Mouse (Mus musculus): ENCODE measurements around the gene Tgoln1.

DNA sequence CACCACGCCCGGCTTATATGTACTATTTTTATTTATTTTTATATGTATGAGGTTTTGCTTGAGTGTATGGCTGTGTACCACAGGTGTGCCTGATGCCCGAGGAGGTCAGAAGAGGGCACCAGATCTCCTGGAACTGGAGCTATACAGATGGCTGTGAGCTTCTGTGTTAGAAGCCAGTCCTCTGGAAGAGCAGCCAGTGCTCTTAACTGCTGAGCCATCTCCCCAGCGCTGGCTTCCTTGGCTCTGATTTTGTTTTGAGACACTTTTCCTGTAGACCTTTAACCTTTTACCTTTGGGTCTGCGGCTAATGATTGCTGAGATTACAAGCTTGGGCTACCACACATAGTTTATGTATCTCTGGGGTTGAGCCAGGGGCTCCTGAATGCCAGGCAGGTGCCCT is 49.3 kb downstream of the Tgoln1 start:
- TF ChIP-seq CTCF (IDR thresholded peaks at IDR 0.05; ENCODE audit: control insufficient read depth, insufficient read depth, insufficient read length) (no peak), MYOG (IDR thresholded peaks at IDR 0.05; ENCODE audit: control insufficient read depth, extremely low read depth, insufficient read length) (no peak), FOSL1 (IDR thresholded peaks at IDR 0.05; ENCODE audit: insufficient read depth, low read length, poor library complexity, severe bottlenecking) (no peak), USF1 (IDR thresholded peaks at IDR 0.05; ENCODE audit: low read depth) (no peak), MAX (IDR thresholded peaks at IDR 0.05) (no peak)
